Mouse (Mus musculus) intestine, embryonic 16.5 days (tissue): ENCODE results near the gene Ypel2. TPM values are rescaled to one million over a fixed set of nuclear protein-coding genes. Genes with fewer than 3 reads are reported as not detected.

Source experiments
- ATAC-seq: fragments of 200-750 bp; cut with Nextera tagmentation; 2 replicates; pipeline ENCODE4 v1.8.0; 2017; ENCODE audit warnings: moderate TSS enrichment, moderate library complexity
- H3K27ac ChIP-seq: fragments of 300-500 bp; sonication (generic); 2 replicates; pipeline ENCODE4 v1.5.1; 2014; ENCODE audit warnings: mild to moderate bottlenecking, low read length
- H3K27me3 ChIP-seq: fragments of 300-500 bp; sonication (generic); replicated peaks from 2 replicates; pipeline ENCODE4 v1.6.1; 2014; ENCODE audit warnings: low read length, control low read depth, mixed read lengths; ENCODE audit not compliant: control insufficient read depth, insufficient read depth
- H3K36me3 ChIP-seq: fragments of 300-500 bp; sonication (generic); 2 replicates; pipeline ENCODE4 v1.6.1; 2014; ENCODE audit warnings: low read length, control low read depth; ENCODE audit not compliant: control insufficient read depth, insufficient read depth
- H3K4me1 ChIP-seq: fragments of 300-500 bp; sonication (generic); 2 replicates; pipeline ENCODE4 v1.6.1; 2014; ENCODE audit warnings: low read length, control low read depth, mixed read lengths; ENCODE audit not compliant: control insufficient read depth, insufficient read depth
- H3K4me2 ChIP-seq: fragments of 300-500 bp; sonication (generic); 2 replicates; pipeline ENCODE4 v1.6.1; 2014; ENCODE audit warnings: low read depth, low read length, control low read depth
- H3K4me3 ChIP-seq: fragments of 300-500 bp; sonication (generic); 2 replicates; pipeline ENCODE4 v1.5.1; 2014; ENCODE audit warnings: mild to moderate bottlenecking, low read length
- H3K9ac ChIP-seq: fragments of 300-500 bp; sonication (generic); 2 replicates; pipeline ENCODE4 v1.6.1; 2014; ENCODE audit warnings: low read depth, low read length
- H3K9me3 ChIP-seq: fragments of 300-500 bp; sonication (generic); 2 replicates; pipeline ENCODE4 v1.6.1; 2016; ENCODE audit warnings: low read length, control low read depth; ENCODE audit not compliant: control insufficient read depth
- WGBS: fragments of 180-500 bp; shearing (Covaris S2); extraction: QIAGEN DNeasy Blood & Tissue Kit; methylation state at CpG from one replicate; pipeline ENCODE4 v1.1.7; 2014; 5-methylcytosine and 5-hydroxymethylcytosine counted together
- polyA plus RNA-seq: library from polyadenylated mRNA; unstranded; fragments of >200 nt; fragmentation: Nextera tagmentation; extraction: Ambion mirVana; gene quantifications from 2 replicates; pipeline ENCODE4 v1.2.1, GENCODE M21; 2015

Gene Ypel2
- polyA plus RNA-seq, 1 experiment from 2014 or later: 7.5 TPM

DNA sequence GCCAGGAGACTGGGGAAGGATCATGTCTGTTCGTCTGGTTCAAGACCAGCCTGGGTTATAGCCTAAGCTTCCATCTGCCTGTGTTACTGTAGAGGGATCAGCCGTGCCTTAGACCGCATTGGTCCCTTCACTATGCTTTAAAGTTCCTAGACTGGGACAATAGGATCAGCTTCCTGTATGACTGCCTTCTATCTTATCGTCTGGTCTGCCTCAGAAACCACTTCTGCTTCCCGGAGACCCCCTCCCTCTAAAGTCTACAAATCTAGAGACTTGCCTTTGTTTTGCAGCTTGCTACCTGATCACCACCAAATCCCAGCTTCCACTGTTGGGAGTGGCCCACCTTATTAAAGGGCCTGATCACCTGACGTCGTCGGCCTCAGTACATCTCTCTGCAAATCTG is 7.7 kb upstream of the Ypel2 start:
- ATAC-seq: no peak
- Histone ChIP-seq H3K4me3 (no peak overlapping the region), H3K9ac (no peak overlapping the region), H3K9me3 (no peaks in the 10 kb centered on the region), H3K27me3 (no peaks in the 10 kb centered on the region), H3K36me3 (no peaks in the 10 kb centered on the region), H3K4me2 (no peak overlapping the region), H3K27ac (no peak overlapping the region), H3K4me1 (no peaks in the 10 kb centered on the region)
- 77% methylated on average over 8 of the region's 8 CpGs for WGBS

DNA sequence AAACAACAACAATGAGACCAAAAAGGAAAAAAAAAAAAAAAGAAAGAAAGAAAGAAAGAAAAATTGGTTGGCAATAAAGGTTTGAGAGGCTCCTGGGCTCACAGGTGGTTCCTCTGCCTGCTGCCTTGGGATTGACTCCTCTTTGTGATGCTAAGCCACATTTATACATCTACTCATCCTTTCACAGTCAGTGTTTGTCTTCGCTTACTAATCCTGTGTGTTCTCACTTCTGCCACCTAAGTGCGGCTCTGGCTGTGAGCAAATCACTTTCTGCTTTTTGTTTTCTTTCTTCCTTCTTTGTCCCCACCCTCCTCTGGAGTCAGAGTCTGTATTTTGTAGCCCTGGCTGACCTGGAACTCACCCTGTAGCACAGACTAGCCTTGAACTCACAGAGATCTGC is 2.8 kb upstream of the Ypel2 start:
- WGBS: 55% methylated on average over 2 of the region's 2 CpGs
- Histone ChIP-seq H3K4me3 (no peak overlapping the region), H3K36me3 (no peaks in the 10 kb centered on the region), H3K27me3 (no peaks in the 10 kb centered on the region), H3K9ac (no peak overlapping the region), H3K4me2 (no peak overlapping the region), H3K4me1 (peaks cover 21% of the 10 kb centered on the region), H3K27ac (no peak overlapping the region), H3K9me3 (no peaks in the 10 kb centered on the region)
- ATAC-seq: no peak

DNA sequence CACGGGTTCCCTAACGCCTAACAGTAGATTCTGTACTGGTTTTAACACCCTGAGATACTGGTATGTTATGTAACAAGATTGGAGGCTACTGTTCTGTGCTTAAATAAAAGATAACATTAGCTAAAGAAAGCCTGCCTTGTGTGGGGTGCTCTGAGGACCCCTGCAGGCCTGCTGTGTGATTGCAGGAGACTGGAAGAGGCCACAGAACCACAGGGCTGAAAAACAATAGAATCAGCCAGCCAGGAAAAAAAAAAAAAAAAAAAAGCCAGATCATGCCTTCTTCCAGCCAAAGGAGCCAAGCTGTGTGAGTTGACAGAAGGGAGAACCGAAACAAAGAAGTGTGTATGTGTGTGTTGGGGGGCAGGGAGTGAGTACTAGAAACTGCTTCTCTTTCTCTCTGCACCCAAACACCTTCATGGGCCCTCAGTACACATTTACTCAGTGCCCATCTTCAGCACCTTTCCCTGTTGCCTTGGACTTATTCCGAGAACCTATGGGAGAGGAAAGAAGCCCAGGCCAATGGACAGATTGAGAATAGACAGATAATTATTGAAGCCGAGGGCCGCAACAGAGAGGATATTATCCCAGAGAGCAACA is 2.2 kb upstream of the Ypel2 start:
- Histone ChIP-seq H3K36me3 (no peaks in the 10 kb centered on the region), H3K27me3 (no peaks in the 10 kb centered on the region), H3K4me2 (no peak overlapping the region), H3K9me3 (no peaks in the 10 kb centered on the region), H3K9ac (no peak overlapping the region), H3K4me3 (no peak overlapping the region), H3K4me1 (peaks cover 23% of the 10 kb centered on the region), H3K27ac (no peak overlapping the region)
- no peak for ATAC-seq
- WGBS: 40% methylated on average over 6 of the region's 6 CpGs

DNA sequence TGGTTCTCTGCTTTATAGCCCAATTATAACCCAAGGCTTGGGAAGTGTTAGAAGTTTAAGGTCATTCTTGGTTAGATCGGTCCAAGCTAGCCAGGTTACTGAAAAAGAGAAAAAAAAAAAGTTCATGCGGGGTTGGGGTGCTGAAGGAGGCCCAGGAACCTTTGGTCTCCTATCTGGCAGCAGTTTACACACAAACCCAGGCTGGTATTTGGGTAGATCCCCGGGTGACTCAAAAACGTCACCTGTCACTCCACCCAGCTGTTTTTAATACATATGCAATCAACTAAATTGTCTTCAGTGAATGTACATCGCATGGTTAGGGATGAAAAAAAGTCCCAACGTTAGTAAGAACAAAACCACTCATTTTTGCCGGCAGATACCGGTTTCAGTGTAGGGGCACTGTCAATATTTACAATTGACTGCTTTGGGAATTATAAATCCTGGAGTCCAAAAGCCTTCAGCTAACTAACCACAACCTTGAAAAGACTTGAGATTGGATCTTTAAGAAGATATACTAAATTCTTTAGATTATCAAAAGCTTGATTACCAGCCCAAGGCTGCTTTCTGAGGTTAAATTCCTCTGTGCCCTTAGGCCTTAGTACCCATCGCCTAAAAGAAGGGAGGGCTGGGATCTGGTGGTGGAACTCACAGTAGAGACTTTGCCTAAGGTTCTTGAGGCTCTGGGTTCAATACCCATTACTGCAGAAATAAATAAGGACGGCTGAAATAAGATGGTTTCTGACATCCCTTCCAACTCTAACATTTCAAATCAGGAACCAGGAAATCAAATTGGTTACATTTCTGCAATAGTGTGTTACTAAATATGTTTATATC is 1.5 kb upstream of the Ypel2 start:
- Histone ChIP-seq H3K9me3 (no peaks in the 10 kb centered on the region), H3K4me1 (peaks cover 27% of the 10 kb centered on the region), H3K4me3 (peak overlapping the region; percentile 2; the same call in 1 of the 2 replicates), H3K27ac (peak overlapping the region; percentile 96), H3K4me2 (0 out of 2 replicates have a peak overlapping the region, but pooled peaks have one; percentile 16), H3K36me3 (no peaks in the 10 kb centered on the region), H3K27me3 (no peaks in the 10 kb centered on the region), H3K9ac (0 out of 2 replicates have a peak overlapping the region, but pooled peaks have one; percentile 89)
- 37% methylated on average over 10 of the region's 10 CpGs for WGBS
- no peak for ATAC-seq

DNA sequence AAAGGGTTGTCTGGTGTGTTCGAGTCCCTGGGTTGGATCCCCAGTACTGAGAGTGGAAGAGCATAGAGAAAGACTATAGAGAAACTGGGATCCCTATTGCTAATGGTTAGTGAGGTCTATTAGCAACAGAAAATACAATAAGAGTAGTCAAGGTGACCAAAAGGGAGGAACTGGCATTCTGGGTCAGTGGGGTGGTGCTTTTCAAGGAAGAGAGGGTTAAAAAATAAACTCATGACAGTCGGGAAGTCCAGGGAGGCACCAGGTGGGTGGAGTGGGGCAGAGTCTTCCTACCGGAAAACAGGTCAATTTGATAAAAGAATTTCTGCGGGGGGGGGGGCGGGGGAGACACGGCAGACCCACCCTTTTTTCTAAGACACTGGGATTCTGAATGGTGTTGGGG is 823 bp upstream of the Ypel2 start:
- H3K36me3 ChIP-seq: no peaks in the 10 kb centered on the region
- H3K4me2 ChIP-seq: peak overlapping the region; percentile 78
- H3K4me1 ChIP-seq: peaks cover 28% of the 10 kb centered on the region
- 10% methylated on average over 6 of the region's 6 CpGs for WGBS
- peak overlapping the region; percentile 100 for H3K4me3 ChIP-seq
- H3K9me3 ChIP-seq: no peaks in the 10 kb centered on the region
- no peaks in the 10 kb centered on the region for H3K27me3 ChIP-seq
- peak overlapping the region; percentile 96 for H3K27ac ChIP-seq
- ATAC-seq: peak; percentile 7; the same call in 1 of the 2 replicates
- H3K9ac ChIP-seq: peak overlapping the region; percentile 89

DNA sequence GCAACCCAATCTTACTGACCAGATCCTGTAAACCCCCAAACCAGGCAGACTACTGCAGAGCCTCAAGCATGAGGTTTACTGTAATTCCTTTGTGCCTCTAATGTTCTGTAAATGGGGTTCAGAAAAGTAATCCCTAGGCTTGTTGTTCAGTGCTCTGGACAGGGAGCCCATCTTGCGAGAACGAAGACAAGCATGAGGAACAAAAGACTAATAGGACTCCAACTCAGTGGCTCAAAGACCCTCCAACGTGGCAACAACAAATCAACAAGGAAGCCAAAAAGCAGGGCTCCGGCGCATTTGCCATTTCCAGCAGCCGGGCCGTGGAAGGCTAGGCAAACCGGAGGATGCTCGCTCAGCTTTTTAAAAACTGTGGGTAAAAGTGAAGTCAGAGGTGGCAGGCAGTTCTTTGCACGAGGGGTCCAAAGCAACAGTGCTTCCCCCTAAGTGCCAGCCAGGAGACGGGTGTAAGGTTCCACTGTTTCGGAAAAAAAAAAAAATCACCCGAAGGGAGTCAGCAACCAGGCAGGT is 982 bp downstream of the Ypel2 start:
- Histone ChIP-seq H3K9ac (peak overlapping the region; percentile 89), H3K27ac (peak overlapping the region; percentile 96), H3K4me1 (peaks cover 30% of the 10 kb centered on the region), H3K4me3 (peak overlapping the region; percentile 100), H3K4me2 (peak overlapping the region; percentile 78), H3K36me3 (no peaks in the 10 kb centered on the region), H3K9me3 (no peaks in the 10 kb centered on the region), H3K27me3 (no peaks in the 10 kb centered on the region)
- no peak for ATAC-seq
- WGBS: 4% methylated on average over 13 of the region's 13 CpGs

GRCm38 (mm10) chr11:86991241-86991640 is 2.3 kb downstream of the Ypel2 start:
- Histone ChIP-seq H3K9ac (no peak overlapping the region), H3K4me1 (peaks cover 30% of the 10 kb centered on the region), H3K4me3 (no peak overlapping the region), H3K9me3 (no peaks in the 10 kb centered on the region), H3K4me2 (no peak overlapping the region), H3K27ac (no peak overlapping the region), H3K27me3 (no peaks in the 10 kb centered on the region), H3K36me3 (no peaks in the 10 kb centered on the region)
- WGBS: 88% methylated on average over 4 of the region's 4 CpGs
- no peak for ATAC-seq

GRCm38 (mm10) chr11:86990309-86990708 is 3.2 kb downstream of the Ypel2 start:
- H3K4me2 ChIP-seq: no peak overlapping the region
- no peak for ATAC-seq
- H3K4me1 ChIP-seq: peaks cover 27% of the 10 kb centered on the region
- 72% methylated on average over 3 of the region's 3 CpGs for WGBS
- peak overlapping the region; percentile 11; the same call in 1 of the 2 replicates for H3K9ac ChIP-seq
- H3K36me3 ChIP-seq: no peaks in the 10 kb centered on the region
- no peak overlapping the region for H3K4me3 ChIP-seq
- no peaks in the 10 kb centered on the region for H3K27me3 ChIP-seq
- no peak overlapping the region for H3K27ac ChIP-seq
- no peaks in the 10 kb centered on the region for H3K9me3 ChIP-seq

GRCm38 (mm10) chr11:86984990-86985389 is 8.5 kb downstream of the Ypel2 start:
- Histone ChIP-seq H3K27ac (no peak overlapping the region), H3K27me3 (no peaks in the 10 kb centered on the region), H3K4me1 (peaks cover 5% of the 10 kb centered on the region; the same call in 1 of the 2 replicates), H3K9me3 (no peaks in the 10 kb centered on the region), H3K4me3 (no peak overlapping the region), H3K4me2 (no peak overlapping the region), H3K36me3 (no peaks in the 10 kb centered on the region), H3K9ac (no peak overlapping the region)
- no peak for ATAC-seq
- WGBS: 86% methylated on average over 3 of the region's 3 CpGs
